Mouse (Mus musculus): ENCODE results near the gene Mdga2. TPM values are rescaled to one million over a fixed set of nuclear protein-coding genes. Genes with fewer than 3 reads are reported as not detected.

The Mdga2 gene
- polyA plus RNA-seq, 2 experiments, result 2.8 to 3.0 TPM

GRCm38 (mm10) chr12:66443340-66443739 is 779.0 kb downstream of the Mdga2 start:
- no peak for ATAC-seq (ENCODE audit: low FRiP score, low read depth)
- Histone ChIP-seq H3K27ac (replicated peaks; ENCODE audit: low read depth, low read length) (no peak overlapping the region), H3K36me3 (ENCODE audit: control insufficient read depth, insufficient read depth, low read length) (no peaks in the 10 kb centered on the region), H3K4me3 (replicated peaks; ENCODE audit: low read length) (no peak overlapping the region), H3K9ac (ENCODE audit: low read depth, low read length, severe bottlenecking) (no peak overlapping the region), H3K4me1 (ENCODE audit: control insufficient read depth, insufficient read depth, low read length) (no peaks in the 10 kb centered on the region), H3K9me3 (ENCODE audit: control insufficient read depth, low read length) (no peaks in the 10 kb centered on the region), H3K4me2 (replicated peaks; ENCODE audit: low read depth, low read length, severe bottlenecking) (no peak overlapping the region), H3K27me3 (ENCODE audit: control insufficient read depth, insufficient read depth, low read length) (no peaks in the 10 kb centered on the region)
- TF ChIP-seq POLR2A (IDR thresholded peaks at IDR 0.05; ENCODE audit: borderline replicate concordance, extremely low read depth, insufficient read depth, insufficient read length), result no peak
- 66% methylated on average over 2 of the region's 2 CpGs for WGBS
- no peak for DNase-seq (ENCODE audit: low spot score)
